Comparison of ENCODE assay signal across 8 mouse cellular contexts in the genomic region with DNA sequence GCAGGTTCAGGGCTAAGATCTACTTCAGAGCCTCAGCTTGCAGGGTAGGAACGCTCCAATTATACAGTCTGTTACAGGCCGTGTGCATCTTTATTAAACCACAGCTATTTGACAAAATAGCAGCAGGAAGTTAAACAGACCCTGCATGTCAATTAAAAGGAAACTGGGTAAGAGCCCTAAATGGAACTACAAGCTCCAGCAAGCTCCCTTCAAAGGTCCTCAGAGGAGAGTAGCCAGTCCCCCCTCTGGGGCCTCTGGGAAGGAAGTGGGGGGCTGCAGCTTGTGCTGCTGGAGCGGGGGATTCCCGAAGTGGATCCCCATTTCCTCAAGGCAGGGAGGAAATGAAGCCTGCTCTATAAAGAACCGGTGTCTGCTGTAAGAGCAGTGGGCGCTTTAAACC. TPM values are rescaled to one million over a fixed set of nuclear protein-coding genes. Genes with fewer than 3 reads are reported as not detected.
DNase-seq lines count a peak whose midpoint lies in the region; ATAC-seq and TF ChIP-seq lines count a peak whose summit lies in the region.

No protein-coding gene starts in this region.

- WGBS in lung, embryonic 14.5 days, result 39% methylated on average over 6 of the region's 6 CpGs
- 35% methylated on average over 6 of the region's 6 CpGs for WGBS in embryonic facial prominence, embryonic 12.5 days
- WGBS in midbrain, postnatal 0 days, result 38% methylated on average over 6 of the region's 6 CpGs

- no peaks in the 10 kb centered on the region for H3K27me3 ChIP-seq in lung, embryonic 14.5 days (ENCODE audit: insufficient read depth, low read length)
- H3K27me3 ChIP-seq in embryonic facial prominence, embryonic 12.5 days, result no peaks in the 10 kb centered on the region
- H3K27me3 ChIP-seq in midbrain, postnatal 0 days (ENCODE audit: insufficient read depth, low read length), result no peaks in the 10 kb centered on the region

- 0 out of 2 replicates have a peak, but pooled peaks cover 15% of the 10 kb centered on the region for H3K36me3 ChIP-seq in lung, embryonic 14.5 days (ENCODE audit: insufficient read depth)
- 0 out of 2 replicates have a peak, but pooled peaks cover 3% of the 10 kb centered on the region for H3K36me3 ChIP-seq in embryonic facial prominence, embryonic 12.5 days
- H3K36me3 ChIP-seq in midbrain, postnatal 0 days (ENCODE audit: insufficient read depth, low read length), result peaks cover 5% of the 10 kb centered on the region; the same call in 1 of the 2 replicates

- no peak overlapping the region for H3K4me3 ChIP-seq in lung, embryonic 14.5 days (ENCODE audit: low read depth, low read length)
- no peak overlapping the region for H3K4me3 ChIP-seq in embryonic facial prominence, embryonic 12.5 days
- H3K4me3 ChIP-seq in midbrain, postnatal 0 days (ENCODE audit: low read depth, low read length), result no peak overlapping the region

- ATAC-seq in lung, embryonic 14.5 days (ENCODE audit: insufficient read depth), result no peak
- ATAC-seq in embryonic facial prominence, embryonic 12.5 days (ENCODE audit: insufficient number of reproducible peaks, insufficient read depth, low FRiP score, low TSS enrichment), result no peak
- peak; percentile 84 for ATAC-seq in inflammation-experienced regulatory T-cells, adult 6 months
- ATAC-seq in midbrain, postnatal 0 days (ENCODE audit: low FRiP score), result no peak
- ATAC-seq in erythroid progenitor cell, adult 5-6 weeks (replicated peaks; ENCODE audit: low FRiP score, poor library complexity, severe bottlenecking), result no peak

- peak overlapping the region; percentile 32; the same call in 1 of the 2 replicates for H3K9ac ChIP-seq in lung, embryonic 14.5 days
- H3K9ac ChIP-seq in embryonic facial prominence, embryonic 12.5 days, result peak overlapping the region; percentile 24; the same call in 1 of the 2 replicates
- no peak overlapping the region for H3K9ac ChIP-seq in midbrain, postnatal 0 days (replicated peaks; ENCODE audit: low read length, poor library complexity, severe bottlenecking)

- H3K9me3 ChIP-seq in lung, embryonic 14.5 days (ENCODE audit: low read depth, low read length), result no peaks in the 10 kb centered on the region
- H3K9me3 ChIP-seq in embryonic facial prominence, embryonic 12.5 days, result no peaks in the 10 kb centered on the region
- H3K9me3 ChIP-seq in midbrain, postnatal 0 days (ENCODE audit: low read length), result no peaks in the 10 kb centered on the region

- TF ChIP-seq CTCF in lung, embryonic 14.5 days (IDR thresholded peaks at IDR 0.05; ENCODE audit: low read depth), result no peak
- TF ChIP-seq CTCF in midbrain, postnatal 0 days (IDR thresholded peaks at IDR 0.05), result no peak

- H3K4me1 ChIP-seq in lung, embryonic 14.5 days (ENCODE audit: insufficient read depth), result peaks cover 26% of the 10 kb centered on the region
- H3K4me1 ChIP-seq in embryonic facial prominence, embryonic 12.5 days, result peaks cover 28% of the 10 kb centered on the region
- peaks cover 11% of the 10 kb centered on the region; the same call in 1 of the 2 replicates for H3K4me1 ChIP-seq in midbrain, postnatal 0 days (ENCODE audit: insufficient read depth, low read length)

- peak overlapping the region; percentile 83 for H3K27ac ChIP-seq in lung, embryonic 14.5 days (ENCODE audit: low read depth)
- peak overlapping the region; percentile 75 for H3K27ac ChIP-seq in embryonic facial prominence, embryonic 12.5 days
- peak overlapping the region; percentile 62 for H3K27ac ChIP-seq in midbrain, postnatal 0 days (ENCODE audit: low read depth, low read length)

- H3K4me2 ChIP-seq in lung, embryonic 14.5 days, result peak overlapping the region; percentile 18
- H3K4me2 ChIP-seq in embryonic facial prominence, embryonic 12.5 days (replicated peaks), result no peak overlapping the region
- H3K4me2 ChIP-seq in midbrain, postnatal 0 days (ENCODE audit: low read depth, low read length, poor library complexity, severe bottlenecking), result no peak overlapping the region

- peak; percentile 58 for DNase-seq in lung, embryonic 14.5 days
- DNase-seq in lung, postnatal 14 days, result no peak
- DNase-seq in midbrain, postnatal 0 days (ENCODE audit: low spot score), result peak; percentile 12
- no peak for DNase-seq in gastrocnemius, postnatal 4 days (ENCODE audit: low spot score in 2 of 2)
- no peak for DNase-seq in thymus, adult 18-20 months

RNA-seq across cellular contexts. Expression of a gene that starts 47.7 kb away (rescaled TPM):
- 0.99 and 1.1 TPM in 2 replicates for polyA plus RNA-seq in lung, embryonic 14.5 days (2014; fragmentation: Nextera tagmentation; extraction: Ambion mirVana)
- 0.74 and 1.4 TPM in 2 replicates for polyA plus RNA-seq in embryonic facial prominence, embryonic 12.5 days (2016; fragmentation: Nextera tagmentation; extraction: Ambion mirVana)
- polyA plus RNA-seq in inflammation-experienced regulatory T-cells, adult 6 months (2017; shearing (Covaris generic)), result under 1 TPM; 0.41 to 0.50 (median 0.44) TPM
- 14.4 and 14.9 TPM in 2 replicates for total RNA-seq in midbrain, postnatal 0 days (2014; rRNA removed)
- 15.6 and 15.9 TPM in 2 replicates for polyA plus RNA-seq in midbrain, postnatal 0 days (2015; fragmentation: Nextera tagmentation; extraction: Ambion mirVana)
- total RNA-seq in gastrocnemius, postnatal 4 days (2021), result under 1 TPM; 0.39 to 0.62 TPM
- 2.2 TPM in 1 of 2 replicates, not detected in the other for total RNA-seq in erythroid progenitor cell, adult 5-6 weeks (2015; ENCODE audit: low replicate concordance)
- 0.13 and 1.2 TPM in 2 replicates for total RNA-seq in erythroid progenitor cell, adult 5-6 weeks (2017; ENCODE audit: low replicate concordance)

RNA-seq across cellular contexts. Expression of a gene that starts 58.6 kb away (rescaled TPM):
- polyA plus RNA-seq in lung, embryonic 14.5 days (2014; fragmentation: Nextera tagmentation; extraction: Ambion mirVana), result 63.0 and 77.1 TPM in 2 replicates
- 30.5 and 57.8 TPM in 2 replicates for polyA plus RNA-seq in embryonic facial prominence, embryonic 12.5 days (2016; fragmentation: Nextera tagmentation; extraction: Ambion mirVana)
- 1 to 10 TPM; 2.1 to 6.0 (median 5.9) TPM for polyA plus RNA-seq in inflammation-experienced regulatory T-cells, adult 6 months (2017; shearing (Covaris generic))
- total RNA-seq in midbrain, postnatal 0 days (2014; rRNA removed), result 115 and 152 TPM in 2 replicates
- polyA plus RNA-seq in midbrain, postnatal 0 days (2015; fragmentation: Nextera tagmentation; extraction: Ambion mirVana), result 26.5 and 28.0 TPM in 2 replicates
- total RNA-seq in gastrocnemius, postnatal 4 days (2021), result 10 to 100 TPM; 52.0 to 55.5 TPM
- 10.9 and 19.8 TPM in 2 replicates for total RNA-seq in erythroid progenitor cell, adult 5-6 weeks (2015; ENCODE audit: low replicate concordance)
- total RNA-seq in erythroid progenitor cell, adult 5-6 weeks (2017; ENCODE audit: low replicate concordance), result 11.9 and 12.6 TPM in 2 replicates

Comparison
In these comparisons a context has a peak if more than half of its experiments do, and no peak if none do; other contexts are left out.
1. DNase-seq: peak in lung, embryonic 14.5 days (single experiment) and midbrain, postnatal 0 days (single experiment); none in lung, postnatal 14 days (single experiment), gastrocnemius, postnatal 4 days (0 of 2) and thymus, adult 18-20 months (0 of 2).
2. Peak in every context shown above with its lines, with median percentiles within 50 percentile points of each other: H3K27ac ChIP-seq.